Mouse (Mus musculus) MEL (cell line): ENCODE measurements around the gene Dscam. TPM values are rescaled to one million over a fixed set of nuclear protein-coding genes. Genes with fewer than 3 reads are reported as not detected.

Experiments used
- DNase-seq: peaks from one replicate; pipeline ENCODE4 v3.0.0; 2011; ENCODE audit warnings: low read depth, low spot score
- H3K27ac ChIP-seq: 2 replicates; pipeline ENCODE4 v1.5.1; 2012; ENCODE audit warnings: low read depth, mild to moderate bottlenecking, control low read depth, low read length, moderate library complexity; ENCODE audit not compliant: control insufficient read depth
- H3K27me3 ChIP-seq, 2 experiments: fragments of 150-350 bp in 1 of 2; sonication (generic) in 1 of 2; 2 replicates each; pipeline ENCODE4 v1.6.1; 2012; ENCODE audit warnings: low read length in 2 of 2, mild to moderate bottlenecking in 2 of 2, improper control_type of control experiment in 1 of 2, moderate library complexity in 1 of 2; ENCODE audit not compliant: insufficient read depth in 2 of 2, control insufficient read depth in 1 of 2
- H3K36me3 ChIP-seq, 2 experiments: 2 replicates each; pipeline ENCODE4 v1.6.1; 2012 to 2014; ENCODE audit warnings: low read length in 2 of 2, improper control_type of control experiment in 1 of 2, inconsistent platforms in 1 of 2, mild to moderate bottlenecking in 1 of 2; ENCODE audit not compliant: insufficient read depth in 2 of 2, control insufficient read depth in 1 of 2
- H3K4me1 ChIP-seq, 2 experiments: fragments of 150-350 bp in 1 of 2; sonication (generic) in 1 of 2; 2 replicates each; pipeline ENCODE4 v1.6.1; 2012; ENCODE audit warnings: low read length in 2 of 2, improper control_type of control experiment in 1 of 2, mild to moderate bottlenecking in 1 of 2; ENCODE audit not compliant: insufficient read depth in 2 of 2, control insufficient read depth in 1 of 2
- H3K4me3 ChIP-seq, 2 experiments: fragments of 150-350 bp in 1 of 2; sonication (generic) in 1 of 2; 2 replicates each; pipeline ENCODE4 v1.5.1; 2012; ENCODE audit warnings: low read depth in 2 of 2, low read length in 2 of 2, mild to moderate bottlenecking in 2 of 2, moderate library complexity in 2 of 2, control low read depth in 1 of 2, improper control_type of control experiment in 1 of 2; ENCODE audit not compliant: control insufficient read depth in 1 of 2, insufficient read depth in 1 of 2
- H3K79me2 ChIP-seq: 2 replicates; pipeline ENCODE4 v1.6.1; 2012; ENCODE audit warnings: mild to moderate bottlenecking, low read length, moderate library complexity; ENCODE audit not compliant: control insufficient read depth, poor library complexity, insufficient read depth
- H3K9ac ChIP-seq: 2 replicates; pipeline ENCODE4 v1.6.1; 2012; ENCODE audit warnings: low read depth, mild to moderate bottlenecking, control low read depth, low read length, moderate library complexity; ENCODE audit not compliant: control insufficient read depth, poor library complexity, severe bottlenecking
- H3K9me3 ChIP-seq: fragments of 150-350 bp; sonication (generic); replicated peaks from 2 replicates; pipeline ENCODE4 v1.6.1; 2012; ENCODE audit warnings: mild to moderate bottlenecking, low read length, improper control_type of control experiment, moderate library complexity; ENCODE audit not compliant: insufficient read depth
- ELF1 ChIP-seq: IDR thresholded peaks from 2 replicates; pipeline ENCODE4 v1.6.1; 2014; ENCODE audit warnings: low read depth, mild to moderate bottlenecking, inconsistent platforms, low read length, improper control_type of control experiment, moderate library complexity
- EP300 ChIP-seq, 2 experiments: IDR thresholded peaks; 2 replicates each; pipeline ENCODE4 v1.6.1; 2011; ENCODE audit warnings: improper control_type of control experiment in 2 of 2, low read length in 2 of 2, low read depth in 1 of 2, mild to moderate bottlenecking in 1 of 2
- MAX ChIP-seq: IDR thresholded peaks from 2 replicates; pipeline ENCODE4 v1.6.1; 2011; ENCODE audit warnings: low read length, improper control_type of control experiment
- MYC ChIP-seq: IDR thresholded peaks from 2 replicates; pipeline ENCODE4 v1.6.1; 2011; ENCODE audit warnings: low read depth, mild to moderate bottlenecking, low read length, improper control_type of control experiment, moderate library complexity
- NELFE ChIP-seq: IDR thresholded peaks from 2 replicates; pipeline ENCODE4 v1.6.1; 2011; ENCODE audit warnings: low read depth, low read length, improper control_type of control experiment
- NRF1 ChIP-seq: IDR thresholded peaks from 2 replicates; pipeline ENCODE4 v1.6.1; 2014; ENCODE audit warnings: low read depth, mild to moderate bottlenecking, inconsistent platforms, low read length, improper control_type of control experiment, moderate library complexity; ENCODE audit not compliant: poor library complexity, insufficient read depth, severe bottlenecking
- RAD21 ChIP-seq: IDR thresholded peaks from 2 replicates; pipeline ENCODE4 v1.6.1; 2011; ENCODE audit warnings: mild to moderate bottlenecking, low read depth, low read length, improper control_type of control experiment
- RCOR1 ChIP-seq: IDR thresholded peaks from 2 replicates; pipeline ENCODE4 v1.6.1; 2012; ENCODE audit warnings: low read depth, mild to moderate bottlenecking, inconsistent platforms, low read length, improper control_type of control experiment
- TBP ChIP-seq: IDR thresholded peaks from 2 replicates; pipeline ENCODE4 v1.8.0; 2011; ENCODE audit warnings: low read depth, low read length, improper control_type of control experiment
- TCF12 ChIP-seq: IDR thresholded peaks from 2 replicates; pipeline ENCODE4 v1.6.1; 2014; ENCODE audit warnings: low read depth, mild to moderate bottlenecking, inconsistent platforms, low read length, improper control_type of control experiment, moderate library complexity
- USF2 ChIP-seq, 2 experiments: IDR thresholded peaks; 2 replicates each; pipeline ENCODE4 v1.6.1; 2011 to 2012; ENCODE audit warnings: improper control_type of control experiment in 2 of 2, low read length in 2 of 2, borderline replicate concordance in 1 of 2, inconsistent platforms in 1 of 2, low read depth in 1 of 2, mild to moderate bottlenecking in 1 of 2; ENCODE audit not compliant: insufficient read depth in 1 of 2
- ZNF384 ChIP-seq: IDR thresholded peaks from 2 replicates; pipeline ENCODE4 v1.6.1; 2012; ENCODE audit warnings: low read depth, mild to moderate bottlenecking, inconsistent platforms, low read length, improper control_type of control experiment
- polyA plus RNA-seq, 2 experiments: library from polyadenylated mRNA; stranded (reverse) in 1 of 2; unstranded in 1 of 2; fragments of >175 nt in 1 of 2; fragments of >200 nt in 1 of 2; gene quantifications; 2 replicates each; pipeline versions ENCODE4 v1.2.1 to v1.2.4; 2012; ENCODE audit warnings: low replicate concordance in 2 of 2, low read depth in 1 of 2; ENCODE audit not compliant: insufficient read length in 2 of 2, insufficient read depth in 1 of 2, missing spikeins in 1 of 2
- total RNA-seq: library from RNA; depleted of rRNA; stranded (reverse); fragments of 300-350 nt; gene quantifications from 2 replicates; pipeline ENCODE4 v1.2.3, GENCODE M21; 2012

Gene Dscam
- total and polyA plus RNA-seq, 3 experiments: not detected

GRCm38 (mm10) chr16:97105266-97105665 lies 65.3 kb downstream of the Dscam start:
- H3K27ac ChIP-seq: no peak overlapping the region
- TF ChIP-seq EP300 (IDR thresholded peaks at IDR 0.05; ENCODE audit: low read depth in 1 of 2, low read length in 2 of 2) (0 out of 4 replicates have a peak, but pooled peaks of 1 of the 2 experiments have one; percentile 15), TCF12 (no peak), ZNF384 (peak; percentile 61; the same call in 1 of the 2 replicates)
- DNase-seq: peak; percentile 34
- no peaks in the 10 kb centered on the region for H3K36me3 ChIP-seq
- no peaks in the 10 kb centered on the region for H3K4me1 ChIP-seq
- no peaks in the 10 kb centered on the region for H3K79me2 ChIP-seq
- no peak overlapping the region for H3K9ac ChIP-seq
- no peaks in the 10 kb centered on the region for H3K27me3 ChIP-seq
- no peak overlapping the region for H3K4me3 ChIP-seq
- no peaks in the 10 kb centered on the region for H3K9me3 ChIP-seq

DNA sequence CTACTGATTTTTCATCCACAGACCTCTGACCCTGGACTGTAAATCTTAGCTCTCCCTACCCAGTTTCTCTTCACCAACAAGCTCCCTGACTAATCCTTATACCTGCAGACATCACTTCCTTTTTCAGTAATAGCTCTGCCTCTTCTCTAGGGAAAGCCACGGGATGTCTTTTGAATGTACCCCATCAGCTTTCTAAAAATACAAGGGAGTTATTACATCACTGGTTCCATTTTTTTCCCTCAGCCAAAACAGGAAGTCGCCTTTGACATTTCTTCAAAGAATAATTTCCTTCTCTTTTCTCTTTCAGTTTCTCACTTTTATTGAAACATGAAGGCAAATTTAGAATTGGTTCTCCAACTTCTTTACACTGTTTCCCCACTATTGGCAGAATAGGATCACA lies 67.5 kb downstream of the Dscam start:
- DNase-seq: no peak
- Histone ChIP-seq H3K9me3 (no peaks in the 10 kb centered on the region), H3K9ac (no peak overlapping the region), H3K79me2 (no peaks in the 10 kb centered on the region), H3K4me3 (no peak overlapping the region), H3K36me3 (no peaks in the 10 kb centered on the region), H3K4me1 (no peaks in the 10 kb centered on the region), H3K27me3 (no peaks in the 10 kb centered on the region), H3K27ac (no peak overlapping the region)
- no peak for TF ChIP-seq USF2 (IDR thresholded peaks at IDR 0.05; ENCODE audit: borderline replicate concordance in 1 of 2, insufficient read depth in 1 of 2, low read depth in 1 of 2, low read length in 2 of 2)
- TF ChIP-seq NELFE: no peak
- TF ChIP-seq MAX: no peak
- no peak for TF ChIP-seq TCF12
- no peak for TF ChIP-seq ELF1
- TF ChIP-seq ZNF384: no peak
- no peak for TF ChIP-seq MYC

DNA sequence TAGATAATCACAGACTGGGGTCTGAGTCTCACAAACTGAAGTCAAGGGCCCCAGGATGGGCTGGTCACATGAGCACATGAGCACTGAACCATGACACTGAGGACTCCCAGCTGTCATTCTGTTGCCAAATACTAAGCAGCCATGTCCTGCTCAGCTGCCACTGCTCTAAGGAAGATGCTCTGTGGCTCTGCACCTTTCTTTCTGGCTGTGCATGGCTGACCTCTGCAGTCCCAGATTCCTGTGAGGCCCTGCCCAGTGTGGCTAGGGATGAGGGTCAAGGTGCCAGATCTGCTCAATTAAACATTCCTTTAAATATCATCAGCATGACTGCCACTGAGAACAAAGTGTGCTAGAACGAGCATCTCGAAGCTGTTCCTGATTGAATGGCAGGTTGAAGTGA lies 70.5 kb downstream of the Dscam start:
- H3K27me3 ChIP-seq: no peaks in the 10 kb centered on the region
- no peaks in the 10 kb centered on the region for H3K79me2 ChIP-seq
- no peak for TF ChIP-seq RCOR1
- TF ChIP-seq, all 39 proteins: peak for 0
- no peak for DNase-seq
- Histone ChIP-seq H3K36me3 (no peaks in the 10 kb centered on the region), H3K9me3 (no peaks in the 10 kb centered on the region), H3K4me3 (no peak overlapping the region), H3K4me1 (no peaks in the 10 kb centered on the region), H3K27ac (no peak overlapping the region), H3K9ac (no peak overlapping the region)

DNA sequence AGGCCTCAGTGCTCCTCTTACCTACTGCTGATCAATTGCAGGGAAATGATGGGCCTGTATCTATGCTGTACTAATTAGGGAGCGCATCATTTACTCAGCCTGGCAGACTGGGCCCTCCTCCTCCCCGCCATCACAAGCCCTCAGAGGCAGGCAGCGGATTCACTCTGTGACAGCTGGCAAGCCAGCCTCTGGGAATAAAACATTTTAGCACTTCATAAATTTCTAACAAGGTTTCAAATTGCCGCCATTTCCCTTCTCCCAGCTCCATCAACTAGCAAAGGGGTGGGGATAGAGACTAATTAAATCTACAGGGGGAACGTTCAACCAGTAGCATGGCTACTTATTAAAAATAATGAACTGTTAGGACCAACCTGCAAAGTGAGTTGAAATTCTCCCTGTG lies 72.0 kb downstream of the Dscam start:
- no peak overlapping the region for H3K9ac ChIP-seq
- no peaks in the 10 kb centered on the region for H3K4me1 ChIP-seq
- TF ChIP-seq NRF1 (no peak), TBP (no peak), RAD21 (no peak)
- TF ChIP-seq, all 39 proteins: peak for 0
- Histone ChIP-seq H3K36me3 (no peaks in the 10 kb centered on the region), H3K27ac (no peak overlapping the region), H3K27me3 (no peaks in the 10 kb centered on the region), H3K79me2 (no peaks in the 10 kb centered on the region), H3K9me3 (no peaks in the 10 kb centered on the region), H3K4me3 (no peak overlapping the region)
- DNase-seq: no peak
